Mouse (Mus musculus): Measurements from ENCODE around the gene Tex21. TPM values are rescaled to one million over a fixed set of nuclear protein-coding genes. Genes with fewer than 3 reads are reported as not detected.
"Not testable (repeated sequence)": the region's sequence is repeated elsewhere in the genome, so short reads cannot be mapped to it uniquely, and the experiment has no call there.

Gene Tex21
- polyA plus RNA-seq, 1 experiment: not detected

- H3K4me1 ChIP-seq: peaks cover 10% of the 10 kb centered on the region
- H3K36me3 ChIP-seq (replicated peaks; ENCODE audit: low read length): no peaks in the 10 kb centered on the region
- no peak overlapping the region for H3K4me3 ChIP-seq (replicated peaks)
- no peak for TF ChIP-seq FLI1 (IDR thresholded peaks at IDR 0.05; ENCODE audit: low read length)
- no peak for TF ChIP-seq GATA1 (IDR thresholded peaks at IDR 0.05; ENCODE audit: borderline replicate concordance, low read length)
- no peaks in the 10 kb centered on the region for H3K9me3 ChIP-seq
- peaks cover 10% of the 10 kb centered on the region for H3K27me3 ChIP-seq (replicated peaks)
Measured at GRCm38 (mm10) chr12:76241833-76242232, 4.7 kb downstream of the Tex21 start.

- Histone ChIP-seq H3K9me3 (no peaks in the 10 kb centered on the region), H3K4me3 (replicated peaks) (no peak overlapping the region), H3K36me3 (replicated peaks; ENCODE audit: low read length) (no peaks in the 10 kb centered on the region), H3K27me3 (replicated peaks) (peaks cover 13% of the 10 kb centered on the region), H3K4me1 (peaks cover 10% of the 10 kb centered on the region)
- TF ChIP-seq FLI1 (IDR thresholded peaks at IDR 0.05; ENCODE audit: low read length): no peak
- no peak for TF ChIP-seq GATA1 (IDR thresholded peaks at IDR 0.05; ENCODE audit: borderline replicate concordance, low read length)
Measured at GRCm38 (mm10) chr12:76241084-76241483, 5.5 kb downstream of the Tex21 start.

DNA sequence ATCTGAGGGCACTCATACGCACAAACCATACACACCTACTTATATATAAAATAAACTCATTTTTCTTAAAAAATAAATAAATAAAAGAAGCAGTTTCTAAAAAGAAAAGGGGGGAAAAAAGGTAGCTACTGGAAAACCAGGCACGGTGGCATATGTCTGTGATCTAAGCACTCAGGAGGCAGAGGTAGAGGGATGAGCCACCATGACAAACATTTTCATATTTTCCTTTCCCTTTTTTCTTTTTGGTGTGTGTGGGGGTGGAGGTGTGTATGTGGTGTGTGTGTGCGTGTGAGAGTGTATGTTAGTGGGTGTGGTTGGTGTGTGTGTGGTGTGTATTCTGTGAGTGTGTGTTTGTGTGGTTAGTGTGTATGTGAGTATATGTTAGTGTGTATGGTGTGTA is 5.9 kb downstream of the Tex21 start:
- peaks cover 12% of the 10 kb centered on the region for H3K4me1 ChIP-seq
- no peak for TF ChIP-seq FLI1 (IDR thresholded peaks at IDR 0.05; ENCODE audit: low read length)
- no peak for TF ChIP-seq GATA1 (IDR thresholded peaks at IDR 0.05; ENCODE audit: borderline replicate concordance, low read length)

GRCm38 (mm10) chr12:76239839-76240571 is 6.5 kb downstream of the Tex21 start:
- Histone ChIP-seq H3K4me3 (replicated peaks) (no peak overlapping the region), H3K9me3 (no peaks in the 10 kb centered on the region), H3K36me3 (replicated peaks; ENCODE audit: low read length) (no peaks in the 10 kb centered on the region), H3K27me3 (replicated peaks) (peaks cover 15% of the 10 kb centered on the region), H3K4me1 (peaks cover 14% of the 10 kb centered on the region)
- no peak for TF ChIP-seq GATA1 (IDR thresholded peaks at IDR 0.05; ENCODE audit: borderline replicate concordance, low read length)
- TF ChIP-seq FLI1 (IDR thresholded peaks at IDR 0.05; ENCODE audit: low read length): no peak

More for the DNA sequence above, 5.9 kb downstream of the Tex21 start:
- Histone ChIP-seq H3K27me3 (replicated peaks) (peaks cover 13% of the 10 kb centered on the region), H3K36me3 (replicated peaks; ENCODE audit: low read length) (no peaks in the 10 kb centered on the region), H3K9me3 (no peaks in the 10 kb centered on the region), H3K4me3 (replicated peaks) (no peak overlapping the region)

- H3K36me3 ChIP-seq (replicated peaks; ENCODE audit: low read length): no peaks in the 10 kb centered on the region
- H3K27me3 ChIP-seq (replicated peaks): peaks cover 16% of the 10 kb centered on the region
- no peaks in the 10 kb centered on the region for H3K9me3 ChIP-seq
- peaks cover 14% of the 10 kb centered on the region for H3K4me1 ChIP-seq
- no peak overlapping the region for H3K4me3 ChIP-seq (replicated peaks)
- TF ChIP-seq GATA1 (IDR thresholded peaks at IDR 0.05; ENCODE audit: borderline replicate concordance, low read length): no peak
- TF ChIP-seq FLI1 (IDR thresholded peaks at IDR 0.05; ENCODE audit: low read length): no peak
Measured at GRCm38 (mm10) chr12:76239145-76239838, 7.3 kb downstream of the Tex21 start.

- TF ChIP-seq FLI1 (IDR thresholded peaks at IDR 0.05; ENCODE audit: low read length): no peak
- no peak for TF ChIP-seq GATA1 (IDR thresholded peaks at IDR 0.05; ENCODE audit: borderline replicate concordance, low read length)
- H3K27me3 ChIP-seq (replicated peaks): peaks cover 17% of the 10 kb centered on the region
- no peaks in the 10 kb centered on the region for H3K9me3 ChIP-seq
- peaks cover 9% of the 10 kb centered on the region for H3K4me1 ChIP-seq
- no peak overlapping the region for H3K4me3 ChIP-seq (replicated peaks)
- no peaks in the 10 kb centered on the region for H3K36me3 ChIP-seq (replicated peaks; ENCODE audit: low read length)
Measured at GRCm38 (mm10) chr12:76235253-76235652, 11.3 kb downstream of the Tex21 start.

DNA sequence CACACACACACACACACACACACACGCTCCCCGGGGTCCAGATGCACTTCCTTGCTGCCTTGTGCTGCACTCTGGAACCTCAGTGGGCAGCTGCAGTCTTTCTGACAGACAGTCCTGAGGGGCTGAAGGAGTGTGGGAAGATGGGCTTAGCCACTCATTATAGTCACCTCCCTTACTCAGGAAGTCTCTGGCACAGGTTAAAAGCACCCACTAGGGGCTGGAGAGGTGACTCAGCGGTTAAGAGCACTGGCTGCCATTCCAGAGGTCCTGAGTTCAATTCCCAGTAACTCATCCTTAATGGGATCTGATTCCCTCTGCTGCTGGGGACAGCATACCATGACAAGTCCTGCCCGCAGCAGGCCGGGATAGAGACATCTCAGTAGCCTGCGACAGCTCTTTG is 15.9 kb downstream of the Tex21 start:
- no peak overlapping the region for H3K4me3 ChIP-seq (replicated peaks)
- TF ChIP-seq FLI1 (IDR thresholded peaks at IDR 0.05; ENCODE audit: low read length) (no peak), GATA1 (IDR thresholded peaks at IDR 0.05; ENCODE audit: borderline replicate concordance, low read length) (no peak)
- peaks cover 2% of the 10 kb centered on the region; the same call in 1 of the 2 replicates for H3K4me1 ChIP-seq
- H3K27me3 ChIP-seq (replicated peaks): peaks cover 10% of the 10 kb centered on the region
- H3K36me3 ChIP-seq (replicated peaks; ENCODE audit: low read length): no peaks in the 10 kb centered on the region
- H3K9me3 ChIP-seq: no peaks in the 10 kb centered on the region

GRCm38 (mm10) chr12:76222104-76222503 is 24.4 kb downstream of the Tex21 start:
- H3K9me3 ChIP-seq; H3K4me3 ChIP-seq (replicated peaks); H3K4me1 ChIP-seq; H3K36me3 ChIP-seq (replicated peaks; ENCODE audit: low read length); H3K27me3 ChIP-seq (replicated peaks): not testable (repeated sequence)

DNA sequence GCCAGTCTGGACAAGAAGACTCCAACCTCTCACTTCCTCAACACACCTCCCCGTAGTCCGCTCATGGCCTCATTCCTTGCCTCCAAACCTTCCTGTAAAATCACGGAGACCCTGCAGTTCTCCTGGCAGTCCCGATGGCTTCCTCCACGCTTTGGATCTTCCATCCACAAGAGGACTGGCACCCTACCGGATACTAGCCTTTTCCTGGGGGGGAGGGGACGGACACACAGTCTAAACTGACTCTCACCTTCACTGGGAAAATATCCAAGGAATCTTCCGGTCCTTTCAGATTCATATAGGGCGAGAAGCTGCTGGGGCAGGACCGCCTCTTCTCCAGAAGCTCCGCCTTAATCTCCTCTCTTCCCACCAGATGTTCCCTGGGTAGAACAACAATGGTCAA is 29.8 kb downstream of the Tex21 start:
- Histone ChIP-seq H3K27me3 (replicated peaks) (peaks cover 5% of the 10 kb centered on the region), H3K36me3 (replicated peaks; ENCODE audit: low read length) (no peaks in the 10 kb centered on the region), H3K9me3 (no peaks in the 10 kb centered on the region), H3K4me3 (replicated peaks) (no peak overlapping the region), H3K4me1 (peaks cover 8% of the 10 kb centered on the region)
- TF ChIP-seq GATA1 (IDR thresholded peaks at IDR 0.05; ENCODE audit: borderline replicate concordance, low read length): no peak
- TF ChIP-seq FLI1 (IDR thresholded peaks at IDR 0.05; ENCODE audit: low read length): no peak

DNA sequence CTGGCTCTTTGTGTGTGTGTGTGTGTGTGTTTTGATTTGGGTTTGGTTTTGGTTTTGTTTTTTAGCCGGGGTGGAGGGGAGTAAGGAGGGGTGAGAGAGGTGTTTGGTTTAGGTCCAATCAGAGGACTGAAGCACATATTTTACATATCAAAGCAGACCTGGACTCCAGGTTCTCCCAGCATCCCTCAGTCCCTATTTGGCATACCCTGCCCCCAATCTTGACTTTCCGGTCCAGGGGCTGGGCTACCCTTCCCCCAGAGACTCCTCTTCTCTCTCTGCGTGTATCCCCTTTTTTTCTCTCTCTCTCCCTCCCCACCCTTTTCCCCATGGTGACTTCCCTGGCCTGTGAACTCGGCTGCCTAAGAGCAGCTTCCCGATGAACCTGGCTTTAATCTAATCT is 31.4 kb downstream of the Tex21 start:
- Histone ChIP-seq H3K4me1 (peaks cover 8% of the 10 kb centered on the region), H3K36me3 (replicated peaks; ENCODE audit: low read length) (no peaks in the 10 kb centered on the region), H3K27me3 (replicated peaks) (peaks cover 5% of the 10 kb centered on the region), H3K9me3 (no peaks in the 10 kb centered on the region), H3K4me3 (replicated peaks) (no peak overlapping the region)
- no peak for TF ChIP-seq FLI1 (IDR thresholded peaks at IDR 0.05; ENCODE audit: low read length)

All from megakaryocyte, embryonic 14.5 days (primary cell).